Comparison of ENCODE assay signal across 10 mouse cellular contexts in the genomic region with DNA sequence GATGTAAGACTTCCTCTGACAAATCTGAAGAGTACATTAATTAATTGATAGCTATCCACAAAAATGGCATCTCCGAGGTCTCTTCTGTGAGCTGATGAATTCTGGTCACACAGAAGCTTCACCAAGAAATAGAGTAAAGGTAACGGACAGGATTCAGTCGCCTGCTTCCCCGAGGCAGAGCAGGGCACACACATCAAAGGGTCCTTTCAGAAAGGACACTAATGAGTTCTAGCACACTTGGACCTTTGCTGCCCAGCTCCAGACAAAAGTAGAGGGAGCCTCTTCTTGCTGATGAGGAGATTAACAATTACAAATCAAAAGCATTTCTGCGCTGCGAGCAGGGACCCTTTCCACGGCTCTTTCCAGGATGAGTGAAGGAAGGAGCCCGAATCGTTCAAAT.
DNase-seq lines count a peak whose midpoint lies in the region; ATAC-seq and TF ChIP-seq lines count a peak whose summit lies in the region.
"Had no signal": no experiment of that assay in that cellular context is flagged by ENCODE, and none has a peak within 500 bp of the region (broad histone marks: within the 10 kb centered on the region; RNA-seq: fewer than 3 reads in every experiment).

No protein-coding gene starts in this region.

- H3K4me2 ChIP-seq in hindbrain, embryonic 11.5 days (replicated peaks; ENCODE audit: low read depth, low read length) = no peak overlapping the region
- H3K4me2 ChIP-seq in liver, embryonic 13.5 days = no peak overlapping the region

- WGBS in hindbrain, embryonic 10.5 days = 46% methylated on average over 9 of the region's 9 CpGs
- WGBS in hindbrain, embryonic 11.5 days = 43% methylated on average over 9 of the region's 9 CpGs
- 45% methylated on average over 9 of the region's 9 CpGs for WGBS in spleen, adult 2 months
- WGBS in liver, embryonic 13.5 days (ENCODE audit: insufficient replicate concordance) = 44% methylated on average over 9 of the region's 9 CpGs

- no peak for TF ChIP-seq POLR2A in spleen, adult 2 months (IDR thresholded peaks at IDR 0.05; ENCODE audit: low read depth, low read length)

- TF ChIP-seq CTCF in spleen, adult 2 months (IDR thresholded peaks at IDR 0.05; ENCODE audit: extremely low read depth, insufficient read depth, insufficient read length, insufficient replicate concordance) = no peak

- H3K4me1 ChIP-seq in hindbrain, embryonic 10.5 days (replicated peaks) = peaks cover 32% of the 10 kb centered on the region
- H3K4me1 ChIP-seq in hindbrain, embryonic 11.5 days (replicated peaks; ENCODE audit: control insufficient read depth, insufficient read depth, low read length) = 0 out of 2 replicates have a peak, but pooled peaks cover 3% of the 10 kb centered on the region
- H3K4me1 ChIP-seq in spleen, adult 2 months (ENCODE audit: control insufficient read depth, insufficient read depth, insufficient read length) = peaks cover 16% of the 10 kb centered on the region
- 0 out of 2 replicates have a peak, but pooled peaks cover under 1% of the 10 kb centered on the region for H3K4me1 ChIP-seq in liver, embryonic 13.5 days (replicated peaks)

- H3K27me3 ChIP-seq in hindbrain, embryonic 10.5 days (ENCODE audit: insufficient read depth, poor library complexity, severe bottlenecking) = no peaks in the 10 kb centered on the region
- no peaks in the 10 kb centered on the region for H3K27me3 ChIP-seq in hindbrain, embryonic 11.5 days (ENCODE audit: control insufficient read depth, insufficient read depth, low read length)
- H3K27me3 ChIP-seq in spleen, adult 2 months (ENCODE audit: control insufficient read depth, insufficient read depth, low read length) = no peaks in the 10 kb centered on the region
- no peaks in the 10 kb centered on the region for H3K27me3 ChIP-seq in liver, embryonic 13.5 days

- H3K9me3 ChIP-seq in hindbrain, embryonic 10.5 days = no peaks in the 10 kb centered on the region
- H3K9me3 ChIP-seq in hindbrain, embryonic 11.5 days (ENCODE audit: control insufficient read depth, low read length) = no peaks in the 10 kb centered on the region
- H3K9me3 ChIP-seq in liver, embryonic 13.5 days (replicated peaks) = no peaks in the 10 kb centered on the region

- no peaks in the 10 kb centered on the region for H3K36me3 ChIP-seq in hindbrain, embryonic 10.5 days
- no peaks in the 10 kb centered on the region for H3K36me3 ChIP-seq in hindbrain, embryonic 11.5 days (ENCODE audit: control insufficient read depth, insufficient read depth, low read length)
- no peaks in the 10 kb centered on the region for H3K36me3 ChIP-seq in spleen, adult 2 months (ENCODE audit: control insufficient read depth, insufficient read depth, low read length)
- H3K36me3 ChIP-seq in liver, embryonic 13.5 days = no peaks in the 10 kb centered on the region

- no peak for DNase-seq in hindbrain, embryonic 10.5 days (ENCODE audit: low spot score)
- no peak for DNase-seq in hindbrain, embryonic 11.5 days (ENCODE audit: low spot score)
- DNase-seq in spleen, adult 2 months (ENCODE audit: low read depth in 1 of 2, low spot score in 2 of 2) = no peak
- no peak for DNase-seq in spleen, adult 12 weeks (ENCODE audit: low spot score)
- DNase-seq in liver, embryonic 13.5 days = no peak
- DNase-seq in cerebellum, adult 11 months = no peak
- DNase-seq in frontal cortex, postnatal 36 days (ENCODE audit: low spot score in 2 of 2) = no peak
- DNase-seq in embryo, embryonic 10 days (ENCODE audit: low spot score) = no peak
- DNase-seq: cerebellum, adult 11-12 months; right cerebral cortex, postnatal 4 days had no signal

- no peak overlapping the region for H3K9ac ChIP-seq in hindbrain, embryonic 11.5 days (ENCODE audit: low read depth, low read length)
- no peak overlapping the region for H3K9ac ChIP-seq in liver, embryonic 13.5 days

- ATAC-seq in hindbrain, embryonic 11.5 days (ENCODE audit: low FRiP score) = no peak
- no peak for ATAC-seq in liver, embryonic 13.5 days (ENCODE audit: low read depth)

- H3K27ac ChIP-seq in hindbrain, embryonic 10.5 days = peak overlapping the region; percentile 73
- no peak overlapping the region for H3K27ac ChIP-seq in hindbrain, embryonic 11.5 days (ENCODE audit: low read depth, low read length)
- peak overlapping the region; percentile 41; the same call in 1 of the 2 replicates for H3K27ac ChIP-seq in spleen, adult 2 months (ENCODE audit: insufficient read depth, low read length)
- H3K27ac ChIP-seq in liver, embryonic 13.5 days = peak overlapping the region; percentile 40; the same call in 1 of the 2 replicates

- peak overlapping the region; percentile 1; the same call in 1 of the 2 replicates for H3K4me3 ChIP-seq in hindbrain, embryonic 10.5 days
- no peak overlapping the region for H3K4me3 ChIP-seq in hindbrain, embryonic 11.5 days (ENCODE audit: low read depth, low read length)
- no peak overlapping the region for H3K4me3 ChIP-seq in spleen, adult 2 months (ENCODE audit: extremely low read depth, insufficient read depth, insufficient read length)
- H3K4me3 ChIP-seq in liver, embryonic 13.5 days (replicated peaks) = no peak overlapping the region
